Mouse (Mus musculus): Measurements from ENCODE around the gene Src. TPM values are rescaled to one million over a fixed set of nuclear protein-coding genes. Genes with fewer than 3 reads are reported as not detected.

Gene Src
- polyA plus RNA-seq, 1 experiment from 2014 or later: 18.9 TPM

DNA sequence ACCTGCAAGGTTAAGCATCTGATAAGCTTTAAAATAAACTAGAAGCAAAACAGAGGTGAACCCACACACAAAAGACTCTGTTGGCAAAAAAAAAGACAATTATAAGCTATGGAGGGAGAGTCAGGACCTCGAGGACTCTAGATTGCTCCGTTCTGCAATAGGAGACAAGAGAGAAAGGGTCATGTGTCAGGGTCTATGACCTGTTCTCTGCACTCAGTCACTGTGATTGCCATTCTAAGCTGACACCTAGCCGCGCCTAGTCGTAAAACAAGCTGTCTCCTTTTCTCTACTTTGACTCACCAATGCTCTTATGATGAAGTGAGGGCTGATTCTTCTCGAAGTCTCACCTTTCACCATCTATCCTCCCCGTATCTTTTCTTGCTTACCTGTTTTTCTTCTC lies 5.7 kb upstream of the Src start:
- no peaks in the 10 kb centered on the region for H3K9me3 ChIP-seq (ENCODE audit: low read depth, low read length)
- ATAC-seq (ENCODE audit: insufficient read depth) (no peak), DNase-seq (no peak)
- no peak for TF ChIP-seq CTCF (IDR thresholded peaks at IDR 0.05; ENCODE audit: low read depth)
- no peaks in the 10 kb centered on the region for H3K27me3 ChIP-seq (ENCODE audit: insufficient read depth, low read length)
- H3K4me3 ChIP-seq (ENCODE audit: low read depth, low read length): no peak overlapping the region
- H3K36me3 ChIP-seq (ENCODE audit: insufficient read depth): no peaks in the 10 kb centered on the region
- 53% methylated on average over 7 of the region's 7 CpGs for WGBS
- no peaks in the 10 kb centered on the region for H3K4me1 ChIP-seq (ENCODE audit: insufficient read depth)
- H3K4me2 ChIP-seq: no peak overlapping the region
- H3K9ac ChIP-seq: no peak overlapping the region
- H3K27ac ChIP-seq (ENCODE audit: low read depth): no peak overlapping the region

DNA sequence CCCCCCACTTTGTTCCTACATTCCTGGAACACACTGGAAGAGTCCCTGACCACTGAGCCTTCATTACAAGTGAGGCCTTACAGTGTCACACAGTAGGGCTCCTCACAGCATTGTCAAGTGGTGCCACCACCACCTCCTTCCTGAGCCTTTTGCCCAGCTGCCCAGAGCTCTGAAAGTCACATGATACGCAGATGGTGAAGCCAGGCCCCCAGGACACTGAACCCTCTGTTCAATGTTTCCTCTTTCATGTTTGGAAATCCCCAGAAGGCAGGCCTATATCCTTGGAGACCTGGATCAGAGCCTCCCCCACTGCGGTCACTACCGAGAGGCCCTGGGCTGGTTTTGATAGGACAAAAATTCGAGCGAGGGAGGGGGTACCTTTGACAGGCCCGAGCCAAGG lies 1.0 kb upstream of the Src start:
- no peak for ATAC-seq (ENCODE audit: insufficient read depth)
- Histone ChIP-seq H3K9me3 (ENCODE audit: low read depth, low read length) (no peaks in the 10 kb centered on the region), H3K36me3 (ENCODE audit: insufficient read depth) (no peaks in the 10 kb centered on the region), H3K4me1 (ENCODE audit: insufficient read depth) (peaks cover 13% of the 10 kb centered on the region), H3K4me3 (ENCODE audit: low read depth, low read length) (no peak overlapping the region), H3K4me2 (no peak overlapping the region), H3K9ac (no peak overlapping the region), H3K27ac (ENCODE audit: low read depth) (no peak overlapping the region), H3K27me3 (ENCODE audit: insufficient read depth, low read length) (no peaks in the 10 kb centered on the region)
- DNase-seq: no peak
- no peak for TF ChIP-seq CTCF (IDR thresholded peaks at IDR 0.05; ENCODE audit: low read depth)
- 58% methylated on average over 6 of the region's 6 CpGs for WGBS

DNA sequence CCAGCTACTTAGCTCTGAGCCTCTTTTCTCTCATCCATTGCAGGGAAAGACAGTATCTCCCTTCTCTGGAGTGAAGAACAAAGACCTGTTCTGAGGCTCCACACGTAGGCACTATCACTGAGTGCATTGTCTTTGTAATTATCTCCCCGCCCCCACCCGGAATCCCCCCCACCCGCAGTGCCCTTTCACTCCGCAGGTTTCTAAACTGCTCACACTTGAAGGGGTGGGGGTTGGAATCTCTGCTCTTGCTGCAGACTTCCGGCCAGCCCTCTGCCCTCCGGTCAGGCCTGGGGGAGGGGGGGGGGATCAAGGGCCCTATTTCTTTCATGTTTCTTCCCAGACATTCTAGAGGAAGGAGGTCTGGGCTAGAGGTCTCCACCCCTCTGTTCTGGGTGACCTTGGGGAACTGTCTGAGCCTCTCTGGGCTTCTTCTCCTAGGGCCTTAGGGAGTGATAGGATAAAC lies 396 bp downstream of the Src start:
- Histone ChIP-seq H3K27ac (ENCODE audit: low read depth) (peak overlapping the region; percentile 3; the same call in 1 of the 2 replicates), H3K4me1 (ENCODE audit: insufficient read depth) (peaks cover 21% of the 10 kb centered on the region), H3K27me3 (ENCODE audit: insufficient read depth, low read length) (no peaks in the 10 kb centered on the region), H3K4me2 (0 out of 2 replicates have a peak overlapping the region, but pooled peaks have one; percentile 18), H3K36me3 (ENCODE audit: insufficient read depth) (no peaks in the 10 kb centered on the region), H3K4me3 (ENCODE audit: low read depth, low read length) (no peak overlapping the region), H3K9ac (no peak overlapping the region), H3K9me3 (ENCODE audit: low read depth, low read length) (no peaks in the 10 kb centered on the region)
- TF ChIP-seq CTCF (IDR thresholded peaks at IDR 0.05; ENCODE audit: low read depth): no peak
- ATAC-seq (ENCODE audit: insufficient read depth) (0 out of 2 replicates have a peak, but pooled peaks have one; percentile 9), DNase-seq (peak; percentile 30)
- WGBS: 9% methylated on average over 7 of the region's 7 CpGs

DNA sequence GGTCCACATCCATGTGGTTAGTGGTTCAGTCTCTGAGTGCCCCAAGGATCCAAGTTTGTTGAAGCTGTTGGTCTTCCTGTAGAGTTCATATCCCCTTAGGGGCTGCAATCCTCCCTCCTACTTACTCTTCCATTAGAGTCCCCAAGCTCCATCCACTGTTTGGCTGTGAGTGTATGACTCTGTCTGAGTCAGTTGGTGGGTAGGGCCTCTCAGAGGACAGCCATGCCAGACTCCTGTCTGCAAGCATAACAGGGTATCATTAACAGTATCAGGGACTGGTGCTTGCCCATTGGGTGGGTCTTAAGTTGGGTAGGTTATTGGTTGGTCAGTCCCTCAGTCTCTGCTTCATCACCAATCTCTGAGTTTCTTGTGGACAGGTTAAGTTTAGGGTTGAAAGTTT lies 1.3 kb downstream of the Src start:
- peaks cover 21% of the 10 kb centered on the region for H3K4me1 ChIP-seq (ENCODE audit: insufficient read depth)
- no peak overlapping the region for H3K4me3 ChIP-seq (ENCODE audit: low read depth, low read length)
- H3K27me3 ChIP-seq (ENCODE audit: insufficient read depth, low read length): no peaks in the 10 kb centered on the region
- no peak for TF ChIP-seq CTCF (IDR thresholded peaks at IDR 0.05; ENCODE audit: low read depth)
- ATAC-seq (ENCODE audit: insufficient read depth): no peak
- H3K36me3 ChIP-seq (ENCODE audit: insufficient read depth): no peaks in the 10 kb centered on the region
- no peak overlapping the region for H3K27ac ChIP-seq (ENCODE audit: low read depth)
- no peak overlapping the region for H3K4me2 ChIP-seq
- H3K9ac ChIP-seq: no peak overlapping the region
- DNase-seq: no peak
- H3K9me3 ChIP-seq (ENCODE audit: low read depth, low read length): no peaks in the 10 kb centered on the region

DNA sequence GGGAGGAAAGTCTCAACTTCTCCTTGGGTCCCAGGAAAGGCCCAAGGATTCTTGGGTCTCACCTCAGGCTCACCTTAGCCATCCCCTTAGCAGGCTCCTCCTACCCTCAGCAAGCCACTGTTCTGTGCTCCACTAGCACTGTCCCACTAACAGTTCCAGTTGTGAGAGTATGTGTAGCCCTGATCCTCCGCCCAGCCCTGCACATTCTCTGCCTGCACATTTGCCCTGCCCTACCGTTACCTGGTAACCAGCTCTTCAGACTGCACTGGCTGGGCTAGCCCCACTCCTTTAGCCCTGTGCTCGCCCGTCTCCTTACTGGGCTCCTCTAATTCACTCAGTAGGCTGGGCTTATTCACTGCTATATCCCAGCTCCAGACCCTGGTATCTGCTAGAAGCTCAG lies 2.2 kb downstream of the Src start:
- Histone ChIP-seq H3K4me3 (ENCODE audit: low read depth, low read length) (no peak overlapping the region), H3K4me1 (ENCODE audit: insufficient read depth) (peaks cover 27% of the 10 kb centered on the region), H3K4me2 (no peak overlapping the region), H3K9ac (no peak overlapping the region), H3K27me3 (ENCODE audit: insufficient read depth, low read length) (no peaks in the 10 kb centered on the region), H3K27ac (ENCODE audit: low read depth) (no peak overlapping the region), H3K9me3 (ENCODE audit: low read depth, low read length) (no peaks in the 10 kb centered on the region), H3K36me3 (ENCODE audit: insufficient read depth) (no peaks in the 10 kb centered on the region)
- TF ChIP-seq CTCF (IDR thresholded peaks at IDR 0.05; ENCODE audit: low read depth): no peak
- DNase-seq: no peak
- WGBS: 76% methylated on average over 4 of the region's 4 CpGs
- ATAC-seq (ENCODE audit: insufficient read depth): no peak

DNA sequence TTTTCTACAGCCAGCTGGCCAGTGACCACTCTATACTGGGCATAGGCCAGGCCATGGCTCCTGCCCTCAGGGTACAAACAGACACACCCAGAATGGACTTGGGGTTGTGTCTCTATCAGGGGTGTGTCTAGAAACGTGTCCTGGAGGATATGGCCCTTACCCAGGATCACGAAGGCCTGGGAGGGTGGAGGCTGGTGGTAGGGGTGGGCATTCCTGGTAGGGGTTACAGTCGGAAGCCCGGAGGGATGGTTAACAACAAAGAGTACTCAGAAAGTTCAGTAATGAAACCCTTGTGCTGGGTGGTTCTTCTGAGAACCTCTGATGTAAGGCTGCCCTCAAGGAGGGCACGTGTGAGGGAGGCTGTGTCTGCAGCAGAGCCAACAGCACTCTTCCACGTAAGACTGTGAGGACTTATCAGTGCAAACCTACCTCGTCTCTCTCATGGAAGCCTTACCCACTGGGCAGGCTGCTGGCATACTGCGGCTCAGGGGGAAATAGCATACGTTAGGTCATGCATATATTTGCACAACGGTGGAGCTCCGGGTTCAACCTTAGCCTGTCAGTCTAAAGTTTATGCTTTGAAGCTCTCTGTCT lies 3.9 kb downstream of the Src start:
- WGBS: 52% methylated on average over 11 of the region's 11 CpGs
- H3K4me2 ChIP-seq: no peak overlapping the region

DNA sequence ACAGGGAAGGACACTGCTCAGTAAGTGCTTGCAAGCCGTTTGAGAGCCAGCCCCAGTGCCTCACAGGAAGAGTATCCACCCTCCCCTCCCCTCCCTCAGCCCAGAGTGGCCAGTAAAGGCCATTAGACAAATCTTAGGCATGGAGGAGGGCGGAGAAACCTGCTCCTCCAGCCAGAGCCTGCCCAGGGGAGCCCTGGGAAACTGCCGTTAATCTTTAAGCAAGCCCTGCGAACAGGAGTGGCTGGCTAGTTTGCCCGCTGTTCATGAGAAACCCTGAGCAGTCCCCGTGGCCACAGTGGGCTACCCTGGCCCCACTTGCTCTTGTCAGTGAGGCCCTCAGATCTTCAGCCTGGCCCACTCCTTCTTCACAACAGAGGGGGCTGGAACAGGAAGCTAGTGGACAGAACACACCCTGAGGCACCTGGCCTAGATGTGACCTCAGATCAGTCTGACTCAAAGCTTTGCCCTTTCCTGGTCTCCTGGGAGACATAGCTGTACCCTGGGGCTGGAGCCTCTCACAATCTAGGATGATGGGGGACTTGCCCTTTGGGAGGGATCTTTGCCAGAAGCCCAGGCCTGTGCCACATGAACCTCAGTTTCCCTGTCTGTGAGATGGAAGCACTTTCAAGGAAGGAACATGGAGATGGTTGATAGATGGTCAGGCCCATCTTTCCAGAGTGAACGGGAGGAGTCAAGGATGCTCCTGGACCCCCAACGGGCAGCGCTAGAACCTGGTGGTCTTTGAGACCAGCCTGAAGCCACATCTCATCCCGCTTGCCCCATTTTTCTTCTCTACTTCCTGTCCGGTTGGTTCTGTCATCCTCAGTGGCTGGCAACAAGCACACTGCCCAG lies 4.8 kb downstream of the Src start:
- Histone ChIP-seq H3K4me1 (ENCODE audit: insufficient read depth) (peaks cover 25% of the 10 kb centered on the region), H3K4me2 (peak overlapping the region; percentile 77), H3K9me3 (ENCODE audit: low read depth, low read length) (no peaks in the 10 kb centered on the region), H3K9ac (peak overlapping the region; percentile 99), H3K27ac (ENCODE audit: low read depth) (peak overlapping the region; percentile 96), H3K4me3 (ENCODE audit: low read depth, low read length) (peak overlapping the region; percentile 85), H3K36me3 (ENCODE audit: insufficient read depth) (peaks cover 6% of the 10 kb centered on the region), H3K27me3 (ENCODE audit: insufficient read depth, low read length) (no peaks in the 10 kb centered on the region)
- WGBS: 34% methylated on average over 11 of the region's 11 CpGs
- no peak for TF ChIP-seq CTCF (IDR thresholded peaks at IDR 0.05; ENCODE audit: low read depth)
- peak; percentile 62 for ATAC-seq (ENCODE audit: insufficient read depth)
- DNase-seq: peak; percentile 76

More for the DNA sequence above, 3.9 kb downstream of the Src start:
- no peak for TF ChIP-seq CTCF (IDR thresholded peaks at IDR 0.05; ENCODE audit: low read depth)
- ATAC-seq (ENCODE audit: insufficient read depth) (no peak), DNase-seq (peak; percentile 26)
- no peak overlapping the region for H3K9ac ChIP-seq
- no peaks in the 10 kb centered on the region for H3K9me3 ChIP-seq (ENCODE audit: low read depth, low read length)
- peaks cover 27% of the 10 kb centered on the region for H3K4me1 ChIP-seq (ENCODE audit: insufficient read depth)
- H3K27me3 ChIP-seq (ENCODE audit: insufficient read depth, low read length): no peaks in the 10 kb centered on the region
- H3K36me3 ChIP-seq (ENCODE audit: insufficient read depth): no peaks in the 10 kb centered on the region
- H3K27ac ChIP-seq (ENCODE audit: low read depth): peak overlapping the region; percentile 96
- no peak overlapping the region for H3K4me3 ChIP-seq (ENCODE audit: low read depth, low read length)
